Mouse (Mus musculus) thymus, adult 2 months (tissue): ENCODE results near the gene Tmem237.

Experiments used
- CTCF ChIP-seq: fragments of 200-500 bp; IDR thresholded peaks from 2 replicates; pipeline ENCODE4 v1.5.1; 2012; ENCODE audit warnings: mild to moderate bottlenecking, control low read depth, low read length, moderate library complexity, borderline replicate concordance; ENCODE audit not compliant: control insufficient read depth, poor library complexity, insufficient read depth; ENCODE audit errors: extremely low read depth
- POLR2A ChIP-seq: fragments of 200-500 bp; IDR thresholded peaks from 2 replicates; pipeline ENCODE4 v1.6.1; 2012; ENCODE audit warnings: mild to moderate bottlenecking, low read length, control low read depth, moderate library complexity; ENCODE audit not compliant: control insufficient read depth, poor library complexity, insufficient read depth; ENCODE audit errors: extremely low read depth

GRCm38 (mm10) chr1:59134419-59134818 lies 14.2 kb upstream of the Tmem237 start:
- no peak for TF ChIP-seq POLR2A
- TF ChIP-seq CTCF, result no peak
